Mouse (Mus musculus): ENCODE measurements at regions not wholly inside any gene's neighbourhood (a gene's known extent, or its start where the extent isn't known, plus 50 kb on each side); places are given as distances from the start of the nearest gene placed in this dataset.

GRCm38 (mm10) chr8:17618147-17618546, 1359.9 kb downstream of the Defb40 start:
- H3K27ac ChIP-seq (ENCODE audit: insufficient read depth, low read length) = no peak overlapping the region
- no peaks in the 10 kb centered on the region; the same call in 1 of the 2 replicates for H3K4me1 ChIP-seq (ENCODE audit: control insufficient read depth, insufficient read depth, low read length)
- no peak overlapping the region for H3K4me3 ChIP-seq (ENCODE audit: insufficient read depth, low read length)
- TF ChIP-seq CTCF (IDR thresholded peaks at IDR 0.05; ENCODE audit: extremely low read depth, insufficient read depth, low read length) (no peak), POLR2A (IDR thresholded peaks at IDR 0.05; ENCODE audit: extremely low read depth, insufficient read depth, low read length) (no peak)

GRCm38 (mm10) chr8:17602861-17603260, 1375.2 kb downstream of the Defb40 start:
- Histone ChIP-seq H3K4me1 (ENCODE audit: control insufficient read depth, insufficient read depth, low read length) (peaks cover 3% of the 10 kb centered on the region), H3K4me3 (ENCODE audit: insufficient read depth, low read length) (no peak overlapping the region), H3K27ac (ENCODE audit: insufficient read depth, low read length) (no peak overlapping the region)
- no peak for TF ChIP-seq POLR2A (IDR thresholded peaks at IDR 0.05; ENCODE audit: extremely low read depth, insufficient read depth, low read length)
- no peak for TF ChIP-seq CTCF (IDR thresholded peaks at IDR 0.05; ENCODE audit: extremely low read depth, insufficient read depth, low read length)

GRCm38 (mm10) chr8:17598736-17599135, 1379.3 kb downstream of the Defb40 start:
- TF ChIP-seq POLR2A (IDR thresholded peaks at IDR 0.05; ENCODE audit: extremely low read depth, insufficient read depth, low read length) (no peak), CTCF (IDR thresholded peaks at IDR 0.05; ENCODE audit: extremely low read depth, insufficient read depth, low read length) (no peak)
- Histone ChIP-seq H3K4me1 (ENCODE audit: control insufficient read depth, insufficient read depth, low read length) (peaks cover 3% of the 10 kb centered on the region), H3K4me3 (ENCODE audit: insufficient read depth, low read length) (no peak overlapping the region), H3K27ac (ENCODE audit: insufficient read depth, low read length) (no peak overlapping the region)

GRCm38 (mm10) chr8:17596559-17596958, 1381.5 kb downstream of the Defb40 start:
- Histone ChIP-seq H3K4me1 (ENCODE audit: control insufficient read depth, insufficient read depth, low read length) (peaks cover 3% of the 10 kb centered on the region), H3K4me3 (ENCODE audit: insufficient read depth, low read length) (no peak overlapping the region), H3K27ac (ENCODE audit: insufficient read depth, low read length) (no peak overlapping the region)
- TF ChIP-seq CTCF (IDR thresholded peaks at IDR 0.05; ENCODE audit: extremely low read depth, insufficient read depth, low read length) = no peak
- TF ChIP-seq POLR2A (IDR thresholded peaks at IDR 0.05; ENCODE audit: extremely low read depth, insufficient read depth, low read length) = no peak

GRCm38 (mm10) chr8:17594607-17595006, 1383.4 kb downstream of the Defb40 start:
- peaks cover 3% of the 10 kb centered on the region for H3K4me1 ChIP-seq (ENCODE audit: control insufficient read depth, insufficient read depth, low read length)
- TF ChIP-seq CTCF (IDR thresholded peaks at IDR 0.05; ENCODE audit: extremely low read depth, insufficient read depth, low read length) (no peak), POLR2A (IDR thresholded peaks at IDR 0.05; ENCODE audit: extremely low read depth, insufficient read depth, low read length) (no peak)
- H3K4me3 ChIP-seq (ENCODE audit: insufficient read depth, low read length) = no peak overlapping the region
- H3K27ac ChIP-seq (ENCODE audit: insufficient read depth, low read length) = no peak overlapping the region

- Histone ChIP-seq H3K27ac (ENCODE audit: insufficient read depth, low read length) (no peak overlapping the region), H3K4me1 (ENCODE audit: control insufficient read depth, insufficient read depth, low read length) (no peaks in the 10 kb centered on the region), H3K4me3 (ENCODE audit: insufficient read depth, low read length) (no peak overlapping the region)
- no peak for TF ChIP-seq CTCF (IDR thresholded peaks at IDR 0.05; ENCODE audit: extremely low read depth, insufficient read depth, low read length)
- no peak for TF ChIP-seq POLR2A (IDR thresholded peaks at IDR 0.05; ENCODE audit: extremely low read depth, insufficient read depth, low read length)
These were observed 1387.9 kb downstream of the Defb40 start for GRCm38 (mm10) chr8:17590135-17590534.

- no peak for TF ChIP-seq POLR2A (IDR thresholded peaks at IDR 0.05; ENCODE audit: extremely low read depth, insufficient read depth, low read length)
- no peak for TF ChIP-seq CTCF (IDR thresholded peaks at IDR 0.05; ENCODE audit: extremely low read depth, insufficient read depth, low read length)
- no peaks in the 10 kb centered on the region for H3K4me1 ChIP-seq (ENCODE audit: control insufficient read depth, insufficient read depth, low read length)
- no peak overlapping the region for H3K27ac ChIP-seq (ENCODE audit: insufficient read depth, low read length)
- no peak overlapping the region for H3K4me3 ChIP-seq (ENCODE audit: insufficient read depth, low read length)
These were observed 1389.9 kb downstream of the Defb40 start for GRCm38 (mm10) chr8:17588189-17588588.

GRCm38 (mm10) chr8:17587261-17587861, 1390.7 kb downstream of the Defb40 start:
- Histone ChIP-seq H3K4me3 (ENCODE audit: insufficient read depth, low read length) (no peak overlapping the region), H3K27ac (ENCODE audit: insufficient read depth, low read length) (no peak overlapping the region), H3K4me1 (ENCODE audit: control insufficient read depth, insufficient read depth, low read length) (no peaks in the 10 kb centered on the region)
- TF ChIP-seq POLR2A (IDR thresholded peaks at IDR 0.05; ENCODE audit: extremely low read depth, insufficient read depth, low read length) (no peak), CTCF (IDR thresholded peaks at IDR 0.05; ENCODE audit: extremely low read depth, insufficient read depth, low read length) (no peak)

Data from cortical plate, adult 2 months (tissue).